ENCODE assay signal across 17 mouse cellular contexts in the genomic region with DNA sequence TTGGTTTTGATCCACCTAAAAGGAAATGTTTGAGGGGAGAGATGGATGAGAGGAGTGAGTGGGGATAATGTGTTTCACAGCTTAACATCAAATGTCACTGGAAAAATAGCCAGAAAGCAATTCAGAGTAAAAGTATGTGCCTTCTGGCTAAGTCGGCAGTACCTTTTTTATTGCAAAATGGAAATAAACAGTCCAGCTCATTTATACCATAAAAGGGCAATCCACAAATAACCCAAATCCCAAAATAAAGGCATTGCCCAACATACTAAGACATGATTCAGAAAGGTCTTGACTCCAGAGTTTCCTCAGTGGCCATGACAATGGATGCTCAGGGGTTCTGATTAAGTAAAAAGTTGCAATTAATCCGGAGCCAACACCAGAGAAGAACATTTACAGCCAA.
"Had no signal": no experiment of that assay in that cellular context is flagged by ENCODE, and none has a peak within 500 bp of the region (broad histone marks: within the 10 kb centered on the region; RNA-seq: fewer than 3 reads in every experiment).

No protein-coding gene starts in this region.

- H3K9me3 ChIP-seq: liver, embryonic 12.5 days; liver, embryonic 15.5 days; lung, embryonic 15.5 days; midbrain, embryonic 12.5 days; midbrain, embryonic 15.5 days; neural tube, embryonic 13.5 days; stomach, embryonic 15.5 days had no signal

- DNase-seq: kidney, adult 2 months; kidney, postnatal 14 days; kidney, postnatal 4 days; left cerebral cortex, postnatal 4 days; liver; retina, postnatal 1 day; right cerebral cortex, postnatal 25 days; spleen, adult 18-20 months; thymus, postnatal 25 days had no signal

- H3K4me2 ChIP-seq: liver, embryonic 12.5 days; liver, embryonic 15.5 days; lung, embryonic 15.5 days; midbrain, embryonic 12.5 days; midbrain, embryonic 15.5 days; neural tube, embryonic 13.5 days; stomach, embryonic 15.5 days had no signal

- H3K27ac ChIP-seq: liver, embryonic 12.5 days; liver, embryonic 15.5 days; lung, embryonic 15.5 days; macrophage; midbrain, embryonic 12.5 days; midbrain, embryonic 15.5 days; neural tube, embryonic 13.5 days; stomach, embryonic 15.5 days had no signal

- H3K27me3 ChIP-seq: liver, embryonic 12.5 days; liver, embryonic 15.5 days; lung, embryonic 15.5 days; midbrain, embryonic 12.5 days; midbrain, embryonic 15.5 days; neural tube, embryonic 13.5 days; stomach, embryonic 15.5 days had no signal

- H3K9ac ChIP-seq: liver, embryonic 12.5 days; liver, embryonic 15.5 days; lung, embryonic 15.5 days; midbrain, embryonic 12.5 days; midbrain, embryonic 15.5 days; neural tube, embryonic 13.5 days; stomach, embryonic 15.5 days had no signal

- H3K4me3 ChIP-seq: liver, embryonic 12.5 days; liver, embryonic 15.5 days; lung, embryonic 15.5 days; midbrain, embryonic 12.5 days; midbrain, embryonic 15.5 days; neural tube, embryonic 13.5 days; stomach, embryonic 15.5 days had no signal

- H3K4me1 ChIP-seq: liver, embryonic 12.5 days; liver, embryonic 15.5 days; midbrain, embryonic 12.5 days; midbrain, embryonic 15.5 days; neural tube, embryonic 13.5 days; stomach, embryonic 15.5 days had no signal

- H3K36me3 ChIP-seq: liver, embryonic 12.5 days; liver, embryonic 15.5 days; lung, embryonic 15.5 days; midbrain, embryonic 12.5 days; midbrain, embryonic 15.5 days; neural tube, embryonic 13.5 days; stomach, embryonic 15.5 days had no signal

- ATAC-seq: liver, embryonic 12.5 days; midbrain, embryonic 15.5 days had no signal
